Mouse (Mus musculus) spleen, adult 2 months (tissue): ENCODE results near the gene Chrnb1.

Source experiments
- CTCF ChIP-seq: fragments of 200-500 bp; IDR thresholded peaks from 2 replicates; pipeline ENCODE4 v1.5.1; 2011; ENCODE audit warnings: mild to moderate bottlenecking, inconsistent platforms; ENCODE audit not compliant: insufficient read depth, insufficient read length, insufficient replicate concordance; ENCODE audit errors: extremely low read depth
- POLR2A ChIP-seq: fragments of 200-500 bp; IDR thresholded peaks from 2 replicates; pipeline ENCODE4 v1.6.1; 2011; ENCODE audit warnings: low read depth, low read length, inconsistent platforms

DNA sequence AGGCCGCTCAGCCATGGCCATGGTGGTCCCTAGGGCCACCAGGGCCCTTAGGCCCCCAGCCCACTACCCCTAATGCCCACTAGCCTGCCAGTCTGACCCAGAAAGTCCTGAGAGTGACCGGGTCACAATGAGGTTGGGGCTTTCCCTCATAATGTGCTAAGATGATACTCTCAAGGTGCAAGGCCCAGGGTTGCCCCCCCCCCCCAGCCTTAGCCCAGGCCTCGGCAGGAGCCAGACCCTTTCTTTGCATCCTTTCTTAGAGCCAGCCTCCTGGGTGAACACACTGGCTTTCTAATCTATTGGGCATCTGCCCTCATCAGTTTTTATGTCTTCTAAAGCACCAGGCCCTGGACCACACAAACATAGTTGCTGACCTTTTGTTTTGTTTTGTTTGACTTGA, 26.3 kb upstream of the Chrnb1 start, which contains the start of gene Spem1:
- no peak for TF ChIP-seq POLR2A
- TF ChIP-seq CTCF = no peak
